Mouse (Mus musculus): ENCODE data around the gene Wars. TPM values are rescaled to one million over a fixed set of nuclear protein-coding genes. Genes with fewer than 3 reads are reported as not detected.

The Wars gene
- 100 and 102 TPM in 2 replicates for polyA plus RNA-seq (2015; fragmentation: Nextera tagmentation; extraction: Ambion mirVana)

GRCm38 (mm10) chr12:108893715-108894431 is at the start of gene Wars:
Gene Wars, minus strand, starts transcription at chr12:108894174.
- no peaks in the 10 kb centered on the region for H3K9me3 ChIP-seq (replicated peaks)
- ATAC-seq (ENCODE audit: low FRiP score), result peak; percentile 99
- H3K27me3 ChIP-seq (replicated peaks), result no peaks in the 10 kb centered on the region
- H3K27ac ChIP-seq (replicated peaks), result peak within 1 kb of the TSS; percentile 78
- peaks cover 26% of the 10 kb centered on the region for H3K4me1 ChIP-seq
- peak within 1 kb of the TSS; percentile 93 for H3K4me2 ChIP-seq
- 0% methylated on average over 57 of the region's 58 CpGs for WGBS
- H3K4me3 ChIP-seq (replicated peaks), result peak within 1 kb of the TSS; percentile 90
- H3K9ac ChIP-seq (replicated peaks), result peak within 1 kb of the TSS; percentile 81
- H3K36me3 ChIP-seq, result peaks cover 14% of the 10 kb centered on the region

- no peaks in the 10 kb centered on the region for H3K27me3 ChIP-seq (replicated peaks)
- H3K4me1 ChIP-seq, result no peaks in the 10 kb centered on the region
- 89% methylated on average over 14 of the region's 14 CpGs for WGBS
- H3K9me3 ChIP-seq (replicated peaks), result no peaks in the 10 kb centered on the region
- no peak overlapping the region for H3K27ac ChIP-seq (replicated peaks)
- H3K4me2 ChIP-seq, result no peak overlapping the region
- no peaks in the 10 kb centered on the region for H3K36me3 ChIP-seq
- H3K4me3 ChIP-seq (replicated peaks), result no peak overlapping the region
- no peak overlapping the region for H3K9ac ChIP-seq (replicated peaks)
- no peak for ATAC-seq (ENCODE audit: low FRiP score)
Measured at GRCm38 (mm10) chr12:108942203-108942923, 48.4 kb upstream of the Wars start.

- H3K9me3 ChIP-seq (replicated peaks), result no peaks in the 10 kb centered on the region
- H3K4me1 ChIP-seq, result no peaks in the 10 kb centered on the region
- no peak overlapping the region for H3K9ac ChIP-seq (replicated peaks)
- H3K27ac ChIP-seq (replicated peaks), result no peak overlapping the region
- 65% methylated on average over 2 of the region's 2 CpGs for WGBS
- H3K36me3 ChIP-seq, result no peaks in the 10 kb centered on the region
- no peak overlapping the region for H3K4me2 ChIP-seq
- ATAC-seq (ENCODE audit: low FRiP score), result no peak
- H3K4me3 ChIP-seq (replicated peaks), result no peak overlapping the region
- no peaks in the 10 kb centered on the region for H3K27me3 ChIP-seq (replicated peaks)
Measured at GRCm38 (mm10) chr12:108941282-108941681, 47.3 kb upstream of the Wars start.

GRCm38 (mm10) chr12:108940255-108940654 is 46.3 kb upstream of the Wars start:
- no peak for ATAC-seq (ENCODE audit: low FRiP score)
- H3K27me3 ChIP-seq (replicated peaks), result no peaks in the 10 kb centered on the region
- H3K36me3 ChIP-seq, result no peaks in the 10 kb centered on the region
- H3K9ac ChIP-seq (replicated peaks), result no peak overlapping the region
- no peaks in the 10 kb centered on the region for H3K4me1 ChIP-seq
- H3K4me3 ChIP-seq (replicated peaks), result no peak overlapping the region
- 50% methylated on average over 1 of the region's 1 CpGs for WGBS
- no peaks in the 10 kb centered on the region for H3K9me3 ChIP-seq (replicated peaks)
- no peak overlapping the region for H3K4me2 ChIP-seq
- no peak overlapping the region for H3K27ac ChIP-seq (replicated peaks)

GRCm38 (mm10) chr12:108939317-108939716 is 45.3 kb upstream of the Wars start:
- no peaks in the 10 kb centered on the region for H3K36me3 ChIP-seq
- H3K9me3 ChIP-seq (replicated peaks), result no peaks in the 10 kb centered on the region
- H3K4me2 ChIP-seq, result no peak overlapping the region
- H3K4me1 ChIP-seq, result no peaks in the 10 kb centered on the region
- ATAC-seq (ENCODE audit: low FRiP score), result no peak
- no peaks in the 10 kb centered on the region for H3K27me3 ChIP-seq (replicated peaks)
- WGBS, result 71% methylated on average over 9 of the region's 9 CpGs
- H3K4me3 ChIP-seq (replicated peaks), result no peak overlapping the region
- no peak overlapping the region for H3K27ac ChIP-seq (replicated peaks)
- H3K9ac ChIP-seq (replicated peaks), result no peak overlapping the region

- Histone ChIP-seq H3K9me3 (replicated peaks) (no peaks in the 10 kb centered on the region), H3K4me3 (replicated peaks) (no peak overlapping the region), H3K36me3 (no peaks in the 10 kb centered on the region), H3K4me2 (no peak overlapping the region), H3K27ac (replicated peaks) (no peak overlapping the region), H3K9ac (replicated peaks) (no peak overlapping the region), H3K27me3 (replicated peaks) (no peaks in the 10 kb centered on the region), H3K4me1 (peaks cover 4% of the 10 kb centered on the region; the same call in 1 of the 2 replicates)
- WGBS, result 88% methylated on average over 5 of the region's 5 CpGs
- no peak for ATAC-seq (ENCODE audit: low FRiP score)
Measured at GRCm38 (mm10) chr12:108938844-108939243, 44.9 kb upstream of the Wars start.

GRCm38 (mm10) chr12:108937506-108937905 is 43.5 kb upstream of the Wars start:
- ATAC-seq (ENCODE audit: low FRiP score), result no peak
- Histone ChIP-seq H3K27me3 (replicated peaks) (no peaks in the 10 kb centered on the region), H3K4me2 (no peak overlapping the region), H3K27ac (replicated peaks) (no peak overlapping the region), H3K4me1 (peaks cover 11% of the 10 kb centered on the region; the same call in 1 of the 2 replicates), H3K9me3 (replicated peaks) (no peaks in the 10 kb centered on the region), H3K36me3 (no peaks in the 10 kb centered on the region), H3K4me3 (replicated peaks) (no peak overlapping the region), H3K9ac (replicated peaks) (no peak overlapping the region)
- 86% methylated on average over 4 of the region's 4 CpGs for WGBS

GRCm38 (mm10) chr12:108936834-108937233 is 42.9 kb upstream of the Wars start:
- H3K9me3 ChIP-seq (replicated peaks), result no peaks in the 10 kb centered on the region
- H3K36me3 ChIP-seq, result no peaks in the 10 kb centered on the region
- no peak overlapping the region for H3K4me2 ChIP-seq
- H3K27me3 ChIP-seq (replicated peaks), result no peaks in the 10 kb centered on the region
- WGBS, result 64% methylated on average over 6 of the region's 6 CpGs
- H3K27ac ChIP-seq (replicated peaks), result no peak overlapping the region
- H3K4me3 ChIP-seq (replicated peaks), result no peak overlapping the region
- peaks cover 18% of the 10 kb centered on the region for H3K4me1 ChIP-seq
- no peak overlapping the region for H3K9ac ChIP-seq (replicated peaks)
- ATAC-seq (ENCODE audit: low FRiP score), result no peak

- WGBS, result 68% methylated on average over 6 of the region's 6 CpGs
- ATAC-seq (ENCODE audit: low FRiP score), result no peak
- no peak overlapping the region for H3K4me2 ChIP-seq
- no peak overlapping the region for H3K9ac ChIP-seq (replicated peaks)
- no peaks in the 10 kb centered on the region for H3K9me3 ChIP-seq (replicated peaks)
- H3K4me3 ChIP-seq (replicated peaks), result no peak overlapping the region
- no peaks in the 10 kb centered on the region for H3K36me3 ChIP-seq
- no peak overlapping the region for H3K27ac ChIP-seq (replicated peaks)
- H3K27me3 ChIP-seq (replicated peaks), result no peaks in the 10 kb centered on the region
- peaks cover 21% of the 10 kb centered on the region for H3K4me1 ChIP-seq
Measured at GRCm38 (mm10) chr12:108934231-108934630, 40.3 kb upstream of the Wars start.

- no peak overlapping the region for H3K9ac ChIP-seq (replicated peaks)
- no peaks in the 10 kb centered on the region for H3K36me3 ChIP-seq
- H3K4me3 ChIP-seq (replicated peaks), result no peak overlapping the region
- H3K9me3 ChIP-seq (replicated peaks), result no peaks in the 10 kb centered on the region
- 11% methylated on average over 3 of the region's 3 CpGs for WGBS
- no peak overlapping the region for H3K27ac ChIP-seq (replicated peaks)
- ATAC-seq (ENCODE audit: low FRiP score), result no peak
- H3K27me3 ChIP-seq (replicated peaks), result no peaks in the 10 kb centered on the region
- no peak overlapping the region for H3K4me2 ChIP-seq
- H3K4me1 ChIP-seq, result peaks cover 36% of the 10 kb centered on the region
Measured at GRCm38 (mm10) chr12:108932113-108932512, 38.1 kb upstream of the Wars start.

GRCm38 (mm10) chr12:108931341-108932053 is 37.5 kb upstream of the Wars start:
- Histone ChIP-seq H3K9ac (replicated peaks) (no peak overlapping the region), H3K36me3 (no peaks in the 10 kb centered on the region), H3K27me3 (replicated peaks) (no peaks in the 10 kb centered on the region), H3K9me3 (replicated peaks) (no peaks in the 10 kb centered on the region), H3K4me2 (no peak overlapping the region), H3K27ac (replicated peaks) (no peak overlapping the region), H3K4me1 (peaks cover 41% of the 10 kb centered on the region), H3K4me3 (replicated peaks) (no peak overlapping the region)
- WGBS, result 64% methylated on average over 7 of the region's 7 CpGs
- ATAC-seq (ENCODE audit: low FRiP score), result no peak

Measured in neural tube, embryonic 15.5 days (tissue).